Mouse (Mus musculus) macrophage (primary cell): ENCODE measurements around the gene Gm21293. TPM values are rescaled to one million over a fixed set of nuclear protein-coding genes. Genes with fewer than 3 reads are reported as not detected.
"Not testable (repeated sequence)": the region's sequence is repeated elsewhere in the genome, so short reads cannot be mapped to it uniquely, and the experiment has no call there.

Experiments used
- H3K27ac ChIP-seq: fragments of 350-480 bp; formaldehyde crosslinking; 2 replicates; pipeline ENCODE4 v1.9.0; 2021
- H3K36me3 ChIP-seq: fragments of 350-480 bp; formaldehyde crosslinking; 2 replicates; pipeline ENCODE4 v1.9.0; 2021; ENCODE audit errors: inconsistent target
- H3K4me3 ChIP-seq: fragments of 350-480 bp; formaldehyde crosslinking; 2 replicates; pipeline ENCODE4 v1.9.0; 2021; ENCODE audit errors: inconsistent target
- H3K79me2 ChIP-seq: fragments of 350-480 bp; formaldehyde crosslinking; 2 replicates; pipeline ENCODE4 v1.9.0; 2021; ENCODE audit errors: inconsistent target
- WGBS: methylation state at CpG from one replicate; pipeline ENCODE4 v1.1.7; 2026; ENCODE audit warnings: inconsistent platforms; ENCODE audit not compliant: missing documents; 5-methylcytosine and 5-hydroxymethylcytosine counted together
- polyA plus RNA-seq: library from polyadenylated mRNA; stranded (reverse); fragments of 250-400 nt; gene quantifications from 3 replicates; pipeline ENCODE4 v1.2.4, GENCODE M21; 2018; ENCODE audit warnings: inconsistent platforms
- total RNA-seq, 78 experiments: library from RNA; depleted of rRNA; stranded (reverse); fragments of 250-400 nt; gene quantifications; 1 replicate in 9 of 78; 2 replicates in 24 of 78; 3 replicates in 43 of 78; 4 replicates in 2 of 78; pipeline ENCODE4 v1.2.4; 2018; ENCODE audit warnings: inconsistent platforms in 56 of 78

Gene Gm21293
- not detected for total RNA-seq (2018; cell fraction: chromatin; rRNA removed)
- total RNA-seq (2018; cell fraction: cytosol; rRNA removed): not detected
- total RNA-seq (2018; cell fraction: nucleus; rRNA removed): not detected
- not detected in 3 replicates for polyA plus RNA-seq

- not testable (repeated sequence) for H3K4me3 ChIP-seq, H3K79me2 ChIP-seq, H3K36me3 ChIP-seq, H3K27ac ChIP-seq
- no CpG with 5 or more reads among the region's 3 CpGs for WGBS
These were observed at the start of gene Gm21293 for GRCm38 (mm10) chr10:104142687-104143086. Gene Gm21293, plus strand, starts transcription at chr10:104142987.

- no peak overlapping the region for H3K4me3 ChIP-seq
- WGBS: 80% methylated on average over 3 of the region's 3 CpGs
- no peaks in the 10 kb centered on the region for H3K79me2 ChIP-seq
These were observed 32.7 kb upstream of the Gm21293 start for GRCm38 (mm10) chr10:104110044-104110443.

GRCm38 (mm10) chr10:104118312-104118711 is 24.5 kb upstream of the Gm21293 start:
- 43% methylated on average over 2 of the region's 2 CpGs for WGBS

More at GRCm38 (mm10) chr10:104110044-104110443, 32.7 kb upstream of the Gm21293 start:
- H3K36me3 ChIP-seq: no peaks in the 10 kb centered on the region
- no peak overlapping the region for H3K27ac ChIP-seq

GRCm38 (mm10) chr10:104151197-104151596 is 8.4 kb downstream of the Gm21293 start, which contains the start of gene Gm6763:
Gene Gm6763, plus strand, starts transcription at chr10:104151497.
- not testable (repeated sequence) for H3K27ac ChIP-seq, H3K4me3 ChIP-seq, H3K36me3 ChIP-seq, H3K79me2 ChIP-seq
- no CpG with 5 or more reads among the region's 3 CpGs for WGBS

More at GRCm38 (mm10) chr10:104118312-104118711, 24.5 kb upstream of the Gm21293 start:
- no peak overlapping the region for H3K4me3 ChIP-seq
- no peak overlapping the region for H3K27ac ChIP-seq
- no peaks in the 10 kb centered on the region for H3K79me2 ChIP-seq
- H3K36me3 ChIP-seq: no peaks in the 10 kb centered on the region

- not testable (repeated sequence) for H3K27ac ChIP-seq, H3K36me3 ChIP-seq, H3K4me3 ChIP-seq, H3K79me2 ChIP-seq
- WGBS: no CpG with 5 or more reads among the region's 3 CpGs
These were observed 16.9 kb downstream of the Gm21293 start, which contains the start of gene Gm8764 for GRCm38 (mm10) chr10:104159706-104160105. Gene Gm8764, plus strand, starts transcription at chr10:104160006.

- H3K4me3 ChIP-seq, H3K79me2 ChIP-seq, H3K27ac ChIP-seq, H3K36me3 ChIP-seq: not testable (repeated sequence)
- WGBS: no CpG with 5 or more reads among the region's 3 CpGs
These were observed 25.4 kb downstream of the Gm21293 start, which contains the start of gene Gm21304 for GRCm38 (mm10) chr10:104168215-104168614. Gene Gm21304, plus strand, starts transcription at chr10:104168515.

GRCm38 (mm10) chr10:104176724-104177123 is 33.9 kb downstream of the Gm21293 start, which contains the start of gene Gm21312:
Gene Gm21312, plus strand, starts transcription at chr10:104177024.
- H3K27ac ChIP-seq, H3K79me2 ChIP-seq, H3K4me3 ChIP-seq, H3K36me3 ChIP-seq: not testable (repeated sequence)
- WGBS: no CpG with 5 or more reads among the region's 3 CpGs

- H3K27ac ChIP-seq, H3K4me3 ChIP-seq, H3K79me2 ChIP-seq, H3K36me3 ChIP-seq: not testable (repeated sequence)
- WGBS: no CpG with 5 or more reads among the region's 3 CpGs
These were observed 42.4 kb downstream of the Gm21293 start, which contains the start of gene Gm20765 for GRCm38 (mm10) chr10:104185233-104185632. Gene Gm20765, plus strand, starts transcription at chr10:104185533.

GRCm38 (mm10) chr10:104193742-104194141 is 51.0 kb downstream of the Gm21293 start, which contains the start of gene Gm4340:
Gene Gm4340, plus strand, starts transcription at chr10:104194042.
- WGBS: no CpG with 5 or more reads among the region's 3 CpGs
- not testable (repeated sequence) for H3K27ac ChIP-seq, H3K4me3 ChIP-seq, H3K79me2 ChIP-seq, H3K36me3 ChIP-seq

Other genes starting within 250 kb of the Gm21293 start
- not detected in 3 replicates for gene Gm6763, start 8.5 kb downstream of the Gm21293 start, polyA plus RNA-seq
- not detected in 3 replicates for gene Gm8764, start 17.0 kb downstream of the Gm21293 start, polyA plus RNA-seq
- gene Gm21304, start 25.5 kb downstream of the Gm21293 start, polyA plus RNA-seq: not detected in 3 replicates
- gene Gm21312, start 34.0 kb downstream of the Gm21293 start, polyA plus RNA-seq: not detected in 3 replicates
- gene Gm20765, start 42.5 kb downstream of the Gm21293 start, polyA plus RNA-seq: not detected in 3 replicates
- not detected in 3 replicates for gene Gm4340, start 51.1 kb downstream of the Gm21293 start, polyA plus RNA-seq